Mouse (Mus musculus) heart, postnatal 25 days (tissue): ENCODE results near the gene Spag5. TPM values are rescaled to one million over a fixed set of nuclear protein-coding genes. Genes with fewer than 3 reads are reported as not detected.

Source experiments
- DNase-seq: peaks from one replicate; pipeline ENCODE4 v3.0.0; 2022; ENCODE audit warnings: low spot score
- intact Hi-C: fragments of 180-260 bp; cut with DNase I; formaldehyde crosslinking; loops from one replicate; pipeline ENCODE4 v1.15.1; 2025
- total RNA-seq, 2 experiments: library from RNA; stranded (reverse); gene quantifications; 2 replicates each; pipeline ENCODE4 v1.2.3; 2021

The Spag5 gene
- total RNA-seq, 2 experiments from 2014 or later, result 0.62 to 0.67 TPM

DNA sequence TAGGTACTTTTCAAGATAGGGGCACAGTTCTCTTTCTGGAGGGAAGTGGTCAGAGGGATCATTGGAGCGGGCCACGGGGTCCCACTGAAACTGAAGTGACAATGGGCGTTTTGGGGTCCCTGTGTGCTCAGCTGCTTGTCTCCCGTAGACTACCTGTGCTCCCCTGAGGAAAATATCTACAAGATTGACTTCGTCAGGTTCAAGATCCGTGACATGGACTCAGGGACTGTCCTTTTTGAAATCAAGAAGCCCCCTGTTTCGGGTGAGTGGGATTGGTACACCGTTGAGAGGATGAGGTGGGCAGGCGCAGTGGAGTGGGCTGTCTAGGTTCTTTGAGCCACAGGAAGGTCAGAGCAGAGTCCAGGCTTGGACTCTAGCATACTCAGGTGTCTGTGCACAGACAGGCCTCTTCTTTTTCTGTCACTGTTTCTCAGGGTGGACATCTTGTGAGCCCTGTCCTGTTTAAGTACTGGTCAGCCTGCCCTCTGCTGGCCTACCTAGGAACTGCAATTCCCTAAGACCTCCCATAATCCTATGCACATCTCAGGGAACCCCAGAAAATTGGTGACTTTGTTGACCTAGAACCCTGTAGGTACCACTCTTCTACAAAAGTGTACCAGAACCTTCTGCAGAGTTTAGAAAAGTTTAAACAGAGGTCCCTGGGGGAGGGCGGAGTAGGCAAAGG, 45.9 kb downstream of the Spag5 start:
- intact Hi-C loops, result no loop called here
- DNase-seq, result no peak

DNA sequence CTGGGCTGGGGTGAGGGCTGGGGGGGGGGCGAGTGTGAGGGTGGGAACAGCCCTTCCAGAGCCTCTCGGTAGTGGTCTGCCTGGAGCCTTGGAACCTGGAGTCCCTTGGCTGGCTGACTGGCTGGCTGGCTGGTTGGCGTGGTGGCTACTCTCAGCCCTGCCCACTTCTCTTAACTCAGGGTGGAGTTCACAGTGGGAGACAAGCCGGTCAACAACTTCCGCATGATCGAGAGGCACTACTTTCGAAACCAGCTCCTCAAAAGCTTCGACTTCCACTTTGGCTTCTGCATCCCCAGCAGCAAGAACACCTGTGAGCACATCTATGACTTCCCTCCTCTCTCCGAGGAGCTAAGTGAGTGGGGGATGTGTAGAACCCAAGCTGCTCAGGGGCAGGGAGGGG, 46.6 kb downstream of the Spag5 start:
- no peak for DNase-seq
- intact Hi-C loops, result loop anchor here (2.0 kb wide), 1 partner anchor 81 kb away; no protein-coding TSS in a partner anchor

- DNase-seq, result no peak
- intact Hi-C loops, result loop anchor here (2.0 kb wide), 1 partner anchor 82 kb away; no protein-coding TSS in a partner anchor
These were observed 47.1 kb downstream of the Spag5 start for GRCm38 (mm10) chr11:78348474-78348873.

DNA sequence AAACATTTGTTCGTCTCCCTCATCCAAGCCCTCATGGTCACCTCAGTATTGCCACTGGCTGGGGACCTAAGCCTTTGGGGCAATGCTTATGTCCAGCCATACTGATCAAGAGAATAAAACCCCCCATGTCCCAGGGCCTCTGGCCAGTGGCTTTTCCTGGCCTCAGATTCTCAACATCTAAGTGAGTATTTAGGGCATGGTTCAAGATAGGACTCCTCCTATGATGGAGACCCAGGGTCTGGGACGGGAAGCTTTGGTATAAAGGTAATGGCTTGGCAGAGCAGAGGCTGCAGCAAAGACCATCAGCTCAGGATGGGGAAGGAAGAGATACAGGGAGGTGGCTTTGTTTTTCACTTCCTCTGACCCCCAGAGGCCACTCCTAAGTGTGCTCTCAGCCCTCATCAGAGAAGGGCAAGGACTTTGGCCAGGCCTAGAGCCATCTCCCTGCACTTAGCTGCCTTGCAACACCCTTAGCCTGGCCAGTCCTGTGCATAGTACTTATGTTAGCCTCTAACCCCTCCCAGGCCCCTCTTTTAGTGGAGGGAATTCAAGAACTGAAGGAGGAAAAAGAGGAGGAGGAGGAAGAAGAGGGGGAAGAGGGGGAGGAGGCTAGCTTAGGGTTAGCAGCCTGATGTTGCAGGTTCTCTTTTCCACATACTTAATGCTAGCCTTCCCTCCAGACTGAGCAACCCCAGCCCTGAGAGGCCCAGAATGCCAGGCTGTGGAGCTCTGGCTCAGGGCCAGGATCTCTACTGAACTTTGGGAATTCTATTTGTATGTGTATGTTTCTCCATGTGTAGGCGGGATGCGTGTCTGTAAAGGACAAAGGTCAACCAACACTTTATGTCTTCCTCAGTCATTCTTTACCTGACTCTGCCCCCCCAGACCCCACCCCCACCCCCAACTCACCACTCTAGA, 48.4 kb downstream of the Spag5 start:
- intact Hi-C loops, result loop anchor here (2.0 kb wide), 1 partner anchor 83 kb away; no protein-coding TSS in a partner anchor
- DNase-seq, result no peak

DNA sequence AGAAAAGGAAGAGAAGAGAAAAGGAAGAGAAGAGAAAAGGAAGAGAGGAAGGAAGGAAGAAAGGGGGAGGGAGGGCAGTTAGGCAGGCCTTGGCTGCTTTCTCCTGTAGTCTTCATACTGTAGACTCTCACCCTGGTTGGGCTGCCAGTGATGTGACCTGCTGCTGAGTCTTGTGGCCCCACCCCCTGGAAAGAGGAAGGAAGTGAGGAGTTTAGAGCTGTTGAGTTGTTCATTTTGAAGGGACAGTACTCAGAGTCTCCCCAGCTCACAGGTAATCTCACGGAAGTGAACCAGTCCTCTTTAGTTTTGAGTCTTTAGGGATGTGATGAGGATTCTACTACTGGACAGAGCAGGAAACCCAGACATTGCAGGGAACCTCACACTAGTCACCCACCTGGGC, 51.8 kb downstream of the Spag5 start:
- no peak for DNase-seq
- intact Hi-C loops, result no loop called here

DNA sequence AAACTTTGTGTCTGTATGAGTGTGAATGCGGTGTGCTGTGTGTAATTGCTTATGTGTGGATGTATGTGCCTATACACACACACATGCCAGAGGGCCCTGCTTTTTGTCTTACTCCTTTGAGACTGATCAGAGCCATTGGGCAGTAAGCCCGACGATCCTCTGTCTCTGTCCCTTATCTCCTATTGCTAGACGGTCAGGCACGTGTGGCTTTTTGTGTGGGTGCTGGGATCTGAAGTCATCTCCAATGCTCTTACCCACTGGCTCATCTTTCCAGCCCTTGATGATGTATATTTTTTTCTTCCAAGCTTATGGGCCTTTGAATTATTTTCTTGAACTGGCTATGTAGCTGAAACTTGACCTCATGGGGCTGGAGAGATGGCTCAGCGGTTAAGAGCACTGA, 53.6 kb downstream of the Spag5 start:
- no peak for DNase-seq

DNA sequence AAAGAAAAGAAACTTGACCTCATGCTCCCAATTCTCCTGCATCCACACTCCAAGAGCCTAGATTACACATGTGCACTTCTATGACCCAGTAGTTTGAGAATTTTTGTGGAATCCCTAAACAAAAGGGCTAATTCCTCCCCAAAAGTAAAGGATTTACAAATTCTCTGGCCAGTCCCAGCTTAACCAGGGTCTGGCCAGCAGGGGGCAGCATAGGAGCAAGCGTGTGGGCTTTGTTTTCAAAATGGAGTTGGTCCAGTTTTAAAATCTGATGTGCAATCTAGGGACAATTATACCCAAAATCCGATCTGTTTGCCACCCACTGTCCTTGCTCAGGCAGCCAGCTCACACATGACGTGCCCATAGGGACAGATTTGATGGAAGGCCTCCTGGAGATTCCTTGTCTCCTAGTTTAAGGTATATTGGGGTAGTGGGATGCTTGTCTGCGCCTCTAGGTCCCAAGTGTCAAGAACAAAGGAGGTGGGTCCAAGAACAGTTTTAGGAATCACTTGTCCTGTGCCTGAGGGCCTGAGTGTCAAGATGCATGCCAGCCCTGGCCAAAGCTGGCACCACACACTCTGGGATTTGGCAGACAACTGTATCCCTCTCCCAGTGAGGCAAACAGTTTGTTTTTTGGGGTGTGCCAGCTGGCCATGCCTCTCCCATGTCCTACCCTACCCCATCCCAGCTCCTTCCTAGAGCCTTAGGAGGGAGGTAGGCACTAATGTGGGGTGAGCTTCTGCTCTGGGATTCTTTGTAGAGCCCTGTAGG, 54.3 kb downstream of the Spag5 start:
- no peak for DNase-seq
- intact Hi-C loops, result no loop called here

More for the DNA sequence above, 53.6 kb downstream of the Spag5 start:
- intact Hi-C loops, result no loop called here

- DNase-seq, result no peak
- intact Hi-C loops, result no loop called here
These were observed 57.1 kb downstream of the Spag5 start for GRCm38 (mm10) chr11:78358330-78359007.

DNA sequence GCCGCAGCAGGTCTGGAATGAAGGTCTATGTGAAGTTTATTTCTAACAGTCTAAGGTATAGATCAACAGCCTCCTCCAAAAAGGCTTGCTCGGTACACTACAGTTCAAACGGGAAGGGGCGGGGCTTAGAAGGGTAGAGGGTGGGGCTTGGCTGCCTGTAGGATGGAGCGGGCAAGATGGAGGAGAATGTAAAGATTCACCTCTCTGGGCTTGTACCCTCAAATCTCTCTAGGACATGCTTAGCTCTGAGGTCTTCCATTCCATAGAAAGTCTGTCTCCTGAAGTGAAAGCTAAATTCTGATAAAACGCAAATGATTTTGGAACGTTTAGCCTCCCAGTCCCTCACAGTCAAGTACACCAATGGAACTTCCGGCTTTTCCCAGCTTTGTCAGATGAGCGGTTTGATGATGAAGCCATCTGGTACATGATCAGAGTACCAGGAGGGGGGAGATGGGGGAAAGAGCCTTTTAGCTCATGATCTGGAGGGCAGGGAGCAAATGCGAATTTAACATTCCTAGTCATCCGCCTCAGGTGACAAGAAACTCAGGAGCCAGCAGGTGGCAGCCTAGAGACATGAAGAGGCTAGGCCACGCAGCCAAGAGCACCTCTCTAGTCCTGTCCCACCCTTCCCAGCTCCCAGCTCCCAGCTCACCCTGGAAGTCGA, 58.9 kb downstream of the Spag5 start:
- DNase-seq, result no peak
- intact Hi-C loops, result loop anchor here (1.0 to 5.0 kb wide), 2 partner anchors 39 to 92 kb away; no protein-coding TSS in a partner anchor

- DNase-seq, result no peak
These were observed 59.4 kb downstream of the Spag5 start for GRCm38 (mm10) chr11:78360789-78361131.

DNA sequence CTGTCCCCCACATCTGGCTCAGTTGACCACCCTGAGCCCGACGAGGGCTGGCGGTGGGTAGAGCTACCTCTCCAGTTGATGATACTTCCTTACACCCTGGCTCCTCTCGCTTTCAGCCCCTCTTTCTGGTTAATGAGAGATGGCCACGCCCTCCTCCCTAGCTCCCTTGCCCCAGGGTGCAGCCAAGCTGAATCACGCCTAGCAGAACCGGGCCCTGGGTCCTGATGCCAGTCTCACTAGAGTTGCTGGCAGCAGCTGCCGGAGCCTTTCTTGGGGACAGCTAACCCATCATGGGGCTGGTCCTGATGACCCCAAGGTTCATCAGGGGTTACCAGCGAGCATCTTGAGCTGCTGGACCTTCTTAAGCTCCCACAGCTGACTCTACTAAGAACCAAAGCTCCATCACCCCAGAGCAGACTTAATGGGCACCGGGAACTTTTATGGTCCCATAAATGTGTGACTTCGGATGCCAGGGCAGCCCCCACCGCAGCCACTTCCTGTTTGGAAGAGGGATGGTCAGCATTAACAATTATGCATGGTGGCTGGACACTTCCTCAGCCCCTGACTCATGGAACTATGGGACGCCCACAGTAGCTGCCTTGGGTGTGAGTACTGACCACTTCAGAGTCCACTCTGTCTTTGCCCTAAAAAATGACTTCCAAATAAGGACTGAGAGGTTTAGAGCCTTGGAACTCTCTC, 62.1 kb downstream of the Spag5 start:
- DNase-seq, result no peak
- intact Hi-C loops, result loop anchor here (5.0 kb wide), 1 partner anchor 89 kb away; no protein-coding TSS in a partner anchor

More at GRCm38 (mm10) chr11:78360789-78361131, 59.4 kb downstream of the Spag5 start:
- intact Hi-C loops, result loop anchor here (1.0 to 5.0 kb wide), 2 partner anchors 39 to 92 kb away; no protein-coding TSS in a partner anchor

DNA sequence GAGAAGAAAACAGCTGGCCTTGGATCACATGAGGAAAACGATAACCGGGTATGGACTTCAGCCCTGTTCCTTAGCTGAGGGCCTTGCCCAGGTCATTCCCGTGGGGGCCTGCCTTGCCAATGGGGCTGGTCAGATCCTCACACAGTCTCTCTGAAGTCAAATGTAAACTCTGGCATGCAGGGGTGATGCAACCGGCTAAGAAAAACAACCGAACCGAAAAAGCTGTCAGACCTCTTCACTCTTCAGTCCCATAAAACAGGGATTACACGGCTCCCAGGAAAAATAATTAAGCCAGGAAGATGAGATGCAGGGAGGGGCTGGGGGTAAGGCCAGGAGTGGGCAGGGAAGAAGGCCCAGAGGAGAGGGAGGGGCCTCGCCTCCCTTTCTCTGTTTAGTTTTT, 62.8 kb downstream of the Spag5 start:
- no peak for DNase-seq
- intact Hi-C loops, result loop anchor here (5.0 kb wide), 1 partner anchor 88 kb away; no protein-coding TSS in a partner anchor

DNA sequence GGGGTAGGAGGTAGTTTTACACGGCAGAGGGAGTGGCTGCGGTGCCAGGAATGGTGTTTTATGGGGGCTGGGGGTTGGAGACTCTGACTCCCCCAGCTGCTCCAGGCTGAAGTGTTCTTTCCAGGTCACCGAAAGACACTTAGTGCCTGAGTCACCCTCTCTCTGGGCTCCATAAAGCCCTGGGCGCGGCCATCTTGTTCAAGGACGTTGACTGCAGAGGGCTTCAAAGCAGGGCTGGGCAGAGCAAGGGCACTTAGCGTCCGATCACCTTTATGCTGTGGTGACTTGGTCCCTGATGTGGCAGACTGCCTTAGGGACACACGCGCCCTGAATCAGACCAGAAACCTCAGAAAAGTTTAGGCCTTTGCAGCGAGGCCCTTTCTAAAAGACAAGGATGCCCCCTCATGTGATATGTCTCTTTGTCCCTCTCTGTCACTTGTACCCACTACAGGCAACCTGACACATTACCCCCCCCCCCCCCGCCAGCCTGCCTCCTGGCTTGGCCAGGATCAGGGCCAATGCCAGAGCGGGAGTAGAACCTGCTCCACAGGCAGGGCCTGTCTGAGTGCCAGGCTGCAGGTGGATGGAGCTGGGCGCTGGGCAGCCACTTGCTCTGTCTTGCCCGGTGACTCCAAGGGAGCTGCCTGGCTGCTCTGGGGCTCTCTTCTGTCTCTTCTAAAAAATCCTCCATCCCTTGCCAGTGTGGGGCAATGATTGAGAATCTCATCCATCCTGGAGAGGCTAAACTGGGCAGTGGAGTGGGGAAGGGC, 66.3 kb downstream of the Spag5 start:
- no peak for DNase-seq
- intact Hi-C loops, result no loop called here

DNA sequence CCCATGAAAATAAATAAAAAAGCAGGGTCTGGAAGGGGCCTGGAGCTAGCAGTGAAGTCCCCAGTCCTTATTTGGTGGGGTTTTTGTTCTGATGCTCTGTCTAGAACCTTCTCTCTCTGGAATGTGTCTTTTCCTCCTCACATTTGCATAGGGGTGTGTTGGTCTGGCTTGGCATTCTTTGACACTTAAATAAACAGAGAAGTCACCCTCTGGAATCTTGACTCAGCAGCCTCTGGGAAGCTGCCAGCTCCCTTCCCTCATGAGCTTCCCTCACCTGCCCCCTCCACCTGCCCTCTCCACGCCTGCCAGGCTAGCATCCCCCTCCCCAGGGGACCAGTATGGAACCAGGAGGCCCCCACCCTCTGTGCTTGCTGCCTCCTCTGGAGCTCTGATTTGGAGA, 69.1 kb downstream of the Spag5 start:
- no peak for DNase-seq
- intact Hi-C loops, result no loop called here

GRCm38 (mm10) chr11:78371711-78372110, 70.4 kb downstream of the Spag5 start:
- intact Hi-C loops, result no loop called here
- no peak for DNase-seq
